Mouse (Mus musculus): ENCODE measurements around the gene Tbc1d4. TPM values are rescaled to one million over a fixed set of nuclear protein-coding genes. Genes with fewer than 3 reads are reported as not detected.
A peak's percentile ranks its signal among the peaks of the same experiment; 100 is the strongest.

The Tbc1d4 gene
- 5.6 and 7.5 TPM in 2 replicates for polyA plus RNA-seq (2012; rRNA removed)

- DNase-seq (ENCODE audit: low read depth in 1 of 2, low spot score in 2 of 2): peak in 1 of 2 experiments; percentile 37
- Histone ChIP-seq H3K27me3 (ENCODE audit: control insufficient read depth, insufficient read depth, low read length) (peaks cover 10% of the 10 kb centered on the region), H3K4me1 (ENCODE audit: control insufficient read depth, insufficient read depth, insufficient read length) (peaks cover 8% of the 10 kb centered on the region; the same call in 1 of the 2 replicates), H3K4me3 (ENCODE audit: extremely low read depth, insufficient read depth, insufficient read length) (peak within 1 kb of the TSS; percentile 71), H3K27ac (ENCODE audit: insufficient read depth, low read length) (no peak within 1 kb of the TSS; the same call in 1 of the 2 replicates), H3K36me3 (ENCODE audit: control insufficient read depth, insufficient read depth, low read length) (no peaks in the 10 kb centered on the region)
- under 1% methylated on average over 62 of the region's 62 CpGs for WGBS
- no peak for TF ChIP-seq POLR2A (IDR thresholded peaks at IDR 0.05; ENCODE audit: low read depth, low read length)
- peak; percentile 26; the same call in 1 of the 2 replicates for TF ChIP-seq CTCF (IDR thresholded peaks at IDR 0.05; ENCODE audit: extremely low read depth, insufficient read depth, insufficient read length, insufficient replicate concordance)
Observed at GRCm38 (mm10) chr14:101608519-101609368, at the start of gene Tbc1d4. Gene Tbc1d4 (minus strand): TSS chr14:101609191.

DNA sequence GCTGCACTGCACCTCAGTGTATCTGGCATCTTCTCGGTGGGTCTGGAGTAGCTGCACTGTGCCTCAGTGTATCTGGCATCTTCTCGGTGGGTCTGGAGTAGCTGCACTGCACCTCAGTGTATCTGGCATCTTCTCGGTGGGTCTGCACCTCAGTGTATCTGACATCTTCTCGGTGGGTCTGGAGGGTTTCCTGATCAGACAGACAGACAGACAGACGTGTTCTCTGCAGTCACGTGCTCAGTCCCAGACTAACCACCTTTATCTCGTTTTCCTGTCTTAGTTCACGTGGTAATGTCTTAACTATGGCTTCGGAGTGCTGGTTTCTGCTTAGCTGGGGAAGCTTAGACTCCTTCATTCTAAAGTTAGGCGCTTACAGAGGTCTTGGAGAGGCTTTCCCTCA, 47.3 kb upstream of the Tbc1d4 start:
- Histone ChIP-seq H3K36me3 (ENCODE audit: control insufficient read depth, insufficient read depth, low read length) (0 out of 2 replicates have a peak, but pooled peaks cover 3% of the 10 kb centered on the region), H3K4me1 (ENCODE audit: control insufficient read depth, insufficient read depth, insufficient read length) (no peaks in the 10 kb centered on the region; the same call in 1 of the 2 replicates), H3K4me3 (ENCODE audit: extremely low read depth, insufficient read depth, insufficient read length) (no peak overlapping the region), H3K27me3 (ENCODE audit: control insufficient read depth, insufficient read depth, low read length) (no peaks in the 10 kb centered on the region), H3K27ac (ENCODE audit: insufficient read depth, low read length) (0 out of 2 replicates have a peak overlapping the region, but pooled peaks have one; percentile 59)
- 59% methylated on average over 10 of the region's 10 CpGs for WGBS
- no peak for DNase-seq (ENCODE audit: low read depth in 1 of 2, low spot score in 2 of 2)
- TF ChIP-seq POLR2A (IDR thresholded peaks at IDR 0.05; ENCODE audit: low read depth, low read length) (no peak), CTCF (IDR thresholded peaks at IDR 0.05; ENCODE audit: extremely low read depth, insufficient read depth, insufficient read length, insufficient replicate concordance) (no peak)

DNA sequence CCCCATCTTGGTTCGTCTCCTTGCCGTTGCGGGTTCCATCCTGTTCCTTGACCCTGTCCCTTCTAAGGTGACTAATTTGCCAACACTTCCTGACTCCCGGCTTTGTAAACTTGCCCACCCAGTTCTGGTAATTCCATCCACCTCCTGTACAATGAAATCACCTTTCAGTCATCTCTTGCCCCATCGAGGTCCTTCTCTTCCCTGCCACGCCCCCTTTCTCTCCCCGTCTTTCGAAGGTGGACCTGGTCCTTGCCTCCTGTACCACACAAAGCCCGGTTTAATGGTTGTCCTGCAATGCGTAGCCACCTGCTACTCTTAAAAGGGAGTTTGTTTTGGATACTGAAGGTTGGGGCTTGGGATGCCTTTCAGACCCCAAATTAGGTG, 45.5 kb upstream of the Tbc1d4 start:
- Histone ChIP-seq H3K36me3 (ENCODE audit: control insufficient read depth, insufficient read depth, low read length) (0 out of 2 replicates have a peak, but pooled peaks cover 3% of the 10 kb centered on the region), H3K27ac (ENCODE audit: insufficient read depth, low read length) (no peak overlapping the region), H3K4me1 (ENCODE audit: control insufficient read depth, insufficient read depth, insufficient read length) (no peaks in the 10 kb centered on the region; the same call in 1 of the 2 replicates), H3K27me3 (ENCODE audit: control insufficient read depth, insufficient read depth, low read length) (no peaks in the 10 kb centered on the region), H3K4me3 (ENCODE audit: extremely low read depth, insufficient read depth, insufficient read length) (peak overlapping the region; percentile 99)
- no peak for DNase-seq (ENCODE audit: low read depth in 1 of 2, low spot score in 2 of 2)
- no peak for TF ChIP-seq POLR2A (IDR thresholded peaks at IDR 0.05; ENCODE audit: low read depth, low read length)
- TF ChIP-seq CTCF (IDR thresholded peaks at IDR 0.05; ENCODE audit: extremely low read depth, insufficient read depth, insufficient read length, insufficient replicate concordance): no peak
- 3% methylated on average over 10 of the region's 10 CpGs for WGBS

GRCm38 (mm10) chr14:101653581-101654525, 44.9 kb upstream of the Tbc1d4 start, which contains the start of gene Uchl3:
Gene Uchl3 (plus strand): TSS chr14:101653967.
- peak; percentile 86 to 96 for DNase-seq (ENCODE audit: low read depth in 1 of 2, low spot score in 2 of 2)
- Histone ChIP-seq H3K27ac (ENCODE audit: insufficient read depth, low read length) (peak within 1 kb of the TSS; percentile 94), H3K36me3 (ENCODE audit: control insufficient read depth, insufficient read depth, low read length) (no peaks in the 10 kb centered on the region), H3K27me3 (ENCODE audit: control insufficient read depth, insufficient read depth, low read length) (no peaks in the 10 kb centered on the region), H3K4me1 (ENCODE audit: control insufficient read depth, insufficient read depth, insufficient read length) (no peaks in the 10 kb centered on the region; the same call in 1 of the 2 replicates), H3K4me3 (ENCODE audit: extremely low read depth, insufficient read depth, insufficient read length) (peak within 1 kb of the TSS; percentile 99)
- WGBS: under 1% methylated on average over 78 of the region's 81 CpGs
- TF ChIP-seq POLR2A (IDR thresholded peaks at IDR 0.05; ENCODE audit: low read depth, low read length): peak; percentile 27; the same call in 1 of the 2 replicates
- peak; percentile 89 for TF ChIP-seq CTCF (IDR thresholded peaks at IDR 0.05; ENCODE audit: extremely low read depth, insufficient read depth, insufficient read length, insufficient replicate concordance)

DNA sequence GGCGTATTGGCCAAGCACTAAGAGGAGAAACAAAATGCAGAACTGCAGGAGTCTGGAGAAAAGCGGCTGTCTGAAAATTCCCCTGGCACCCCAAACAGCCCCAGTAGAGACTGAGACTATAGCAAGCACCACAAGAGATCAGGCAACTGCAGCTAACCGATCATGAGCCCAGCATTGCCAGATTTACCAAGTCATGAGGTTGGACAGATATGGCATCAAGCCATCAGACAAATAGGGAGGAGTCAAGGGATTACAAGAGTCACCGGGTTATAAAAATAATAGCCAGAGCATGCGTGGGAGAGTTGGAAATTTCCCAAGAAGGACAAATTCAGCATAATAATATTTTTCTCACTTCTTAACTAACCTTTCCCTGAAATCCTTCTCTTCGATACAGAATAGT, 43.6 kb upstream of the Tbc1d4 start:
- Histone ChIP-seq H3K27me3 (ENCODE audit: control insufficient read depth, insufficient read depth, low read length) (no peaks in the 10 kb centered on the region), H3K27ac (ENCODE audit: insufficient read depth, low read length) (no peak overlapping the region), H3K36me3 (ENCODE audit: control insufficient read depth, insufficient read depth, low read length) (no peaks in the 10 kb centered on the region), H3K4me3 (ENCODE audit: extremely low read depth, insufficient read depth, insufficient read length) (no peak overlapping the region), H3K4me1 (ENCODE audit: control insufficient read depth, insufficient read depth, insufficient read length) (no peaks in the 10 kb centered on the region; the same call in 1 of the 2 replicates)
- WGBS: 80% methylated on average over 6 of the region's 6 CpGs
- no peak for DNase-seq (ENCODE audit: low read depth in 1 of 2, low spot score in 2 of 2)
- TF ChIP-seq CTCF (IDR thresholded peaks at IDR 0.05; ENCODE audit: extremely low read depth, insufficient read depth, insufficient read length, insufficient replicate concordance) (no peak), POLR2A (IDR thresholded peaks at IDR 0.05; ENCODE audit: low read depth, low read length) (no peak)

- no peak for DNase-seq (ENCODE audit: low read depth in 1 of 2, low spot score in 2 of 2)
- Histone ChIP-seq H3K27ac (ENCODE audit: insufficient read depth, low read length) (no peak overlapping the region), H3K4me1 (ENCODE audit: control insufficient read depth, insufficient read depth, insufficient read length) (no peaks in the 10 kb centered on the region), H3K4me3 (ENCODE audit: extremely low read depth, insufficient read depth, insufficient read length) (no peak overlapping the region), H3K27me3 (ENCODE audit: control insufficient read depth, insufficient read depth, low read length) (no peaks in the 10 kb centered on the region), H3K36me3 (ENCODE audit: control insufficient read depth, insufficient read depth, low read length) (no peaks in the 10 kb centered on the region)
- 88% methylated on average over 4 of the region's 4 CpGs for WGBS
- TF ChIP-seq POLR2A (IDR thresholded peaks at IDR 0.05; ENCODE audit: low read depth, low read length) (no peak), CTCF (IDR thresholded peaks at IDR 0.05; ENCODE audit: extremely low read depth, insufficient read depth, insufficient read length, insufficient replicate concordance) (no peak)
Observed at GRCm38 (mm10) chr14:101650551-101650950, 41.6 kb upstream of the Tbc1d4 start.

Measured in spleen, adult 2 months (tissue).